Mouse (Mus musculus) mouse embryonic stem cell (cell line): ENCODE measurements around the gene H2-Eb2.

ENCODE experiments used
- in situ Hi-C, 2 experiments: fragments of 300-500 bp; cut with MboI; formaldehyde crosslinking; loops; 1 replicate in 1 of 2; 3 replicates in 1 of 2; pipeline ENCODE4 v1.14.3; 2019 to 2020; ENCODE audit warnings: low sequenced_read_pairs in 2 of 2, low pct_unique_long_range_greater_than_20kb in 1 of 2, mixed read lengths in 1 of 2; ENCODE audit not compliant: unreplicated experiment in 1 of 2

Gene H2-Eb2

DNA sequence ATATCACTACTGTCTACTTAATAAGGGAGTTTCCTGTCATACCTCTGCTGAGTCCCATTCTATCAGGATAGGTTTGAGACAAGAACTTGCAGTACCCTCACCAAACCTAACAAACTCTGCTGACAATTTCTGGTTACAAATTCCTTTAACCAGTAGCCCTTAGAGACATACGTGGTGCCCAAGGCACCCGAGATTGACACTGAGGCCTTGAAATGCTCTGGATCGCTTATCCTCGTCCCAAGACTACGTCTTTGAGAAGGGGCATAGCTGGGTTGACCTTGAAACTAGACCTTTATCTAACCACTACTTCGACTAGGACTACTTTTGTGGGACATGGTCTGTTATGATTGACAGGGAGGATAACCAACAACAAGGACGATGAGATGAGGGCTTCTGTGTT lies 20.0 kb downstream of the H2-Eb2 start:
- in situ Hi-C loops, result no loop called here

DNA sequence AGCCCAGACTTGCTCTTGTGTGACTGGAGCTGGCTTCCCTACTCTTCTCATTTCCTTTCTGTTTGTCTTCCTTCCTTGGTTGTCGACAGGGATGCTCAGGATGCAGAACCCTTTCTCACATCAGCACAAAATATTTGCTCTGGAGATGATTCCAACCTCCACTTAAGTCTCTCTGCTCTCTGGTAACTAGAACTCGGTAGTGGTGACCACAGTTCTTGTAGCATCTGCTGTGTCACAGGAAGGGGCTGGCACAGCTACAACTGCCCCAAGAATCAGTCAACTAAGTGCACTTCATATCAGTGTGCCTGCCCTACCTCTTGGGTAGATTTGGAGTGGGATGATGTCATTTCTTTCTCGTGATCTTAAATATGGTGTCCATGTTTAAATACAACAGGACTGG lies 20.6 kb downstream of the H2-Eb2 start:
- in situ Hi-C loops, result no loop called here

DNA sequence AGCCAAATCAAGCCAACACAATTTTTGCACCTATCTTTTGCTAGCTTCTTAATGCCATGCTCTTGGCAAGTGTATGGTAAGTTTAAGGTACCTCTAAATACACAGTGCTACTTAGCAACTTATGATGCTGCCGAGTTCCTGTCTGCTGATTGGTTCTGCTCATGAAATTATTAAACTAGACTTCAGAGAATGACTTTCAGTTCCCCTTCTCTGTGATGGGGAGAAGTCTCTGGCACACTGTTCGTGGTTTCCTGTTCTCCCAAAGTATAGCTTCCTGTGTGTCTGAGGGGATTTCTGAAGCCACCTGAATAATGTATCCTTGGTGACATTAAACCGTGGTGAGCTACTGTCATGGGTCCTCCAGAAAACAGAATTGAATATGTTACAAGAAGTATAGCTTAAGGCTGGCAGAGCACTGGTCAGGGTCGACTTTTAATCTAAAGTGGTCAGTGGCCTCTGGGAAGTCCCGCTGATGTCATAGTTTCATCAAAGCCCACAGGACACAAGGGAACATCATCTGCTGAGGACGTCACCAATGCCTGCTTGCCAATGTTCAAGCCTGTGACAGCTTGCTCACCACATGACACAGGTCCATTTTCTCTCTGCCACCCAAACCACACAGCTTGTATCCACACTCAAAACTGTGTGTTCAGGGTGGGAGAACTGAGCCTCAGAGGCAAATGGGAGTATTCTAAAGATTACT lies 22.3 kb downstream of the H2-Eb2 start:
- in situ Hi-C loops, result no loop called here

GRCm38 (mm10) chr17:34349429-34349828 lies 24.0 kb downstream of the H2-Eb2 start:
- in situ Hi-C loops, result no loop called here

DNA sequence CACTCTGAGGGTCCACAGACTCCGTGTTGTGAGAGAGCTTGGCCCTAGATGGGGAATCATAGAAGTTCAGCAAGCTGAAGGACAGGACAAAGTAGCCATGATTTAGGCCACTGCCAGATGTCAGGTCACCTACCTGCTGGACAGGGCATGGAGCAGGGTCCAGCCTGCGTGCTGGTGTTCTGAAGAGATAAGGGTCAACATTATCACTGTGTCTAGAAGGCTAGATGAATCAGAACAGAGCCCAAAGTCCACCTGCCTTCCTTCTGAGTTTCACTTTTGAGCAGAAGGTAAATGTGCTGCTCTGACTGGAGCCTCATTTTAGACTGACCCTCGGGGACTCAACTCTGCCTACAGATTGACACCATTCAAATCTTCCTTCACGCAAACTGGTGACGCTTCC lies 29.1 kb downstream of the H2-Eb2 start, which contains the start of gene Btnl2:
Gene Btnl2 (plus strand): TSS at position 284 of the 400 bp plus-strand sequence.
- in situ Hi-C loops, result loop anchor here (5.0 to 10.0 kb wide), 2 partner anchors 87 to 110 kb away; no protein-coding TSS in a partner anchor

GRCm38 (mm10) chr17:34354940-34355339 lies 29.5 kb downstream of the H2-Eb2 start:
- in situ Hi-C loops, result loop anchor here (5.0 to 10.0 kb wide), 2 partner anchors 88 to 110 kb away; no protein-coding TSS in a partner anchor

- in situ Hi-C loops, result no loop called here
Measured at GRCm38 (mm10) chr17:34362954-34363546, 37.6 kb downstream of the H2-Eb2 start.

- in situ Hi-C loops, result no loop called here
Measured at GRCm38 (mm10) chr17:34363676-34364310, 38.3 kb downstream of the H2-Eb2 start.

DNA sequence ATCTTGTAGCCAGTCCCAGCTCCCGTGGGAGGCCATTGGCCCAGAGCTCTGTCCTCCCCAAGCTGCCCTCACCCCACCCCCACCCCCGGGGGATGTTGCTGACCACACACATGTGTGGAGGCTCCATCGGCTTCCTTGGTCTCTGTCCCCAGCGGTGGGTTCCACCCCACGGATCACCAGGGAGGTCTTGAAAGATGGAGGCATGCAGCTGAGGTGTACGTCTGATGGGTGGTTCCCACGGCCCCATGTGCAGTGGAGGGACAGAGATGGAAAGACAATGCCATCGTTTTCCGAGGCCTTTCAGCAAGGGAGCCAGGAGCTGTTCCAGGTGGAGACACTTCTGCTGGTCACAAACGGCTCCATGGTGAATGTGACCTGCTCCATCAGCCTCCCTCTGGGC lies 39.6 kb downstream of the H2-Eb2 start:
- in situ Hi-C loops, result no loop called here

- in situ Hi-C loops, result no loop called here
Measured at GRCm38 (mm10) chr17:34370563-34370962, 45.1 kb downstream of the H2-Eb2 start.

DNA sequence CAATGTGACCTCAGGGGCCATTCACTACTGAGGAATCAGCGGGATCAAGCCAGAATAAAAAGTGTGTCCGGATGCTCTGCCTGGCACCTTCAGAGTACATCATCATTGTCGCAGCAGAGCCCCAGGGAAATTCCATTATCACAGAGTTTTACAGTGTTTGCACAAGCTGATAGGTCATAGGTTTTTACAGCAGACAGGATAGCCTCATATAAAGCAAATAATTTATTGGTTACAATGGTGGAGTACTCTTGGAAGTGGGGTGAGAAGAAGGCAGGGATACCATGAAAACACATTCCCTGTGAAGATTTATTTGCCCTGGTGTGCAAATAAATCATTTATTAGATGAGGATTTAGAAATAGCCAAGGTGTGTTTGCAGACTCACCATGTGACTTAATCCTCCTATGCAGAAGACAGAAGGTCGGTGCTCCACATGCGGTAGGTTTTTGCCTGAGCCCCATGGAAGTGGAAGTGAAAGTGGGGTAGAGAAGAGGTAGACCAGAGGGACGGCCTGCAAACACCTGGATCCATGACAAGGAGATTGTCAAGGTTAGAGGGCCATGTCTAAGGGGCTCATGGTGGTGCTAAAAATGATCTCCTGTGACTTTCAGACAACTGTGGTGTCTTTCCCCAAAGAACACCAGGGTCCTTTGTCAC lies 47.7 kb downstream of the H2-Eb2 start:
- in situ Hi-C loops, result no loop called here

- in situ Hi-C loops, result no loop called here
Measured at GRCm38 (mm10) chr17:34376847-34377246, 51.4 kb downstream of the H2-Eb2 start, which contains the start of gene Btnl1. TSS of gene Btnl1 (plus strand) at chr17:34377132.

DNA sequence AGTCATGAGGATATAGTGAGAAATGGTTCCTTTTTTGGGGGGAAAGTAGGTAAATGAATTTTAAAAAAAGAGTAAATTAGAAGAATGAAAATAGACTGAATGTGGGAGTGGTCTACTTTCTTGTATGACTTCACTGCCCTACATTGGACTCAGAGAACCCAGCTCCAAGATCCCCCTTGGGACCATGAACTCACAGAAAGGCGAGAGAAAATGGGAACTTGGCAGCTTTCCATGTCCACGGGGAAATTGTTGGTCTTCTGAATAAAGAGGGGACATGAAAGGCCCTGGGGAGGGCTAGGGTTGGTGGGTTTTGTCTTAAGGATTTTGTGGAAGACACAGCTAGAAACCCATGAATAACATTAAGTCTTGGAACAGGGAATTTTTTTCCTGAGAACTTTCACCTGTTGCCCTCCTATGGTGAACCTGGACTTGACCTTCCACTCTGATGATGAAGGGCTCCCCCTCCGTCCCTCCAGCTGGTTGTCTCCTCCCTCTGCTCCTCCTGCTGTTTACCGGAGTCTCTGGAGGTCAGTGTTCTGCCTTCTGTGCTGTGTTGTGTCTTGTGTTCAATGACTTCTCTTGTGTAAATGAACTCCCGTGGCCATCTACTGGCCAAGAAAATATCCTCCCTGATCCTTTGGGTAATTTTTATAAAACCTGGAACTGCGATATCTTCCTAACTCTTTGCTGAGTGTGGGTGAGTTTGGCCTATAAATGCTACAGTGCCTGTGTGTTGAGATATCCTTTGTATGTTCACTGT lies 52.2 kb downstream of the H2-Eb2 start:
- in situ Hi-C loops, result no loop called here

DNA sequence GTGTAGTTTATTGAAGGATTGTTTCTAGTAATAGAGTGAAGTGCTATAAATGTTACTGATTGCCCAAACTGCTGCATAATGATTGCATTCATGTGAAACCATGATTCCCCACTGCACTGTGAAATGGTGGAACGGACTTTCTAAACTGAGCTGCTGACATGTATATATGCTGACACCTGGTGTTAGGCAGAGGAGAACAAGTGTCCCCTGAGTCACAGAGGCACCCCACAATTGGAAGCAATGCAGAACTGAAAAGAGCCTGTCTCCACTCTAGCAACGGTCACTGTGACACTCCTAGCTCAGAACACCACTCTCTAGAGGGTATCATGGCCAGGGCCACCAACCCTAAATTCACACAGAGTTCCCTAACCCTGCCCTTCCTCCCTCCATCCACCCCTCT lies 53.3 kb downstream of the H2-Eb2 start:
- in situ Hi-C loops, result no loop called here

- in situ Hi-C loops, result no loop called here
Measured at GRCm38 (mm10) chr17:34379451-34379850, 54.0 kb downstream of the H2-Eb2 start.

DNA sequence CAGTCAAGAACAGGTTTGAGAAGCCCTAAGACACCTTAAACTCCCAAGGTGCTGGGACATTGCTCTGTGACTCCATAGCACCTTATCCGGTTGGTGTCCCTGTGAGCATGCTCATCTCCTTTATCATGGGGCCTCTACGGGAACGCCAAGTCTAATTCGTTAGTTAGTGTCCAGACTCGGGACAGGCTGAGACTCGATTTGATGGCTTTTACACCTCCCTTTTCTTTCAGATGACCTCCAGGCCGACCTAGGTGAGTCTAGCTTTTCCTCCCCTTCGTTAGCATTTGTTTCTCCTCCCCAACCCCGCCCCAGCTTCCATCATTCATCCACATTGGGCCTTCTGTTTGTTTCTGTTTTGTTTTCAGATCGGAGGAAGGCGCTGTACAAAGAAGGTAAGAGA lies 56.4 kb downstream of the H2-Eb2 start:
- in situ Hi-C loops, result loop anchor here in 1 of 2 experiments (5.0 kb wide), 1 partner anchor 135 kb away; no protein-coding TSS in a partner anchor

GRCm38 (mm10) chr17:34383212-34383611 lies 57.7 kb downstream of the H2-Eb2 start:
- in situ Hi-C loops, result loop anchor here in 1 of 2 experiments (5.0 kb wide), 1 partner anchor 136 kb away; no protein-coding TSS in a partner anchor

DNA sequence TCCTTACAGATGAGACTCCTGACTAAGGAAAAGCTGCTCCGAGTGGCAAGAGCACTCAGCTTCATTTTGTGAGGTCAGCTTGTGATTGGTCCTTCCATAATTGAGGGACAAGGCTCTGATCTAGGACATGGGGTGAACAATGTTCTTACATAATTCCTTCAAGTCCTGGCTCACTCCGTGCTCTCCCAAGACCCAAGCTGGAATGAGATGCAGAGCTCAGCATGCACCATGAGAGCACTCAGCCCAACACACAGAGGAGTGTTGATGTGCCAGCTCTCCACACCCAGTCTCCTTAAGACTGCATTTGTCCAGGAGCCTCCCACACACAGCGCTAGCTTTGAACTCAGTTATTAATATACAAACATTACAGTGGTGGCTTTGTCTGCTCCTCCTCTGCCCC lies 59.2 kb downstream of the H2-Eb2 start:
- in situ Hi-C loops, result loop anchor here in 1 of 2 experiments (5.0 kb wide), 1 partner anchor 137 kb away; no protein-coding TSS in a partner anchor
